Mouse (Mus musculus): ENCODE data around the gene Trpm8. TPM values are rescaled to one million over a fixed set of nuclear protein-coding genes. Genes with fewer than 3 reads are reported as not detected.

The Trpm8 gene
- polyA plus RNA-seq (2012; rRNA removed) = not detected in 2 replicates
- polyA plus RNA-seq (2014; fragmentation: Nextera tagmentation; extraction: Ambion mirVana) = not detected in 2 replicates

GRCm38 (mm10) chr1:88277098-88277817, at the start of gene Trpm8, which contains the start of gene Hjurp:
Gene Trpm8 (plus strand): TSS chr1:88277661.
Gene Hjurp (minus strand): TSS chr1:88277633.
- Histone ChIP-seq H3K27ac (peak within 1 kb of the TSS; percentile 63), H3K9ac (replicated peaks) (peak within 1 kb of the TSS; percentile 88), H3K27me3 (ENCODE audit: control insufficient read depth, insufficient read depth, low read length) (no peaks in the 10 kb centered on the region), H3K9me3 (ENCODE audit: control insufficient read depth, low read length) (no peaks in the 10 kb centered on the region), H3K4me2 (ENCODE audit: low read depth) (peak within 1 kb of the TSS; percentile 72), H3K4me3 (ENCODE audit: insufficient read depth in 1 of 2, low read depth in 2 of 2, low read length in 2 of 2) (peak within 1 kb of the TSS; percentile 65 to 73), H3K4me1 (replicated peaks; ENCODE audit: control insufficient read depth in 2 of 2, insufficient read depth in 2 of 2, low read length in 1 of 2) (peaks cover 16 to 21% of the 10 kb centered on the region in 2 experiments), H3K36me3 (replicated peaks; ENCODE audit: control insufficient read depth, insufficient read depth, low read depth) (peaks cover 35% of the 10 kb centered on the region)
- DNase-seq (ENCODE audit: low read depth in 3 of 3, low spot score in 3 of 3) = peak; percentile 98 to 100 (median 99)
- peak; percentile 90 for ATAC-seq (ENCODE audit: insufficient read depth)
- WGBS (ENCODE audit: insufficient replicate concordance) = under 1% methylated on average over 50 of the region's 50 CpGs
- no peak for TF ChIP-seq EP300 (IDR thresholded peaks at IDR 0.05; ENCODE audit: low read depth)
- no peak for TF ChIP-seq CTCF (IDR thresholded peaks at IDR 0.05; ENCODE audit: low read depth)

- no peaks in the 10 kb centered on the region for H3K4me1 ChIP-seq (replicated peaks; ENCODE audit: control insufficient read depth in 2 of 2, insufficient read depth in 2 of 2, low read length in 1 of 2)
- no peak for ATAC-seq (ENCODE audit: insufficient read depth)
- no peaks in the 10 kb centered on the region for H3K27me3 ChIP-seq (ENCODE audit: control insufficient read depth, insufficient read depth, low read length)
- peaks cover 13% of the 10 kb centered on the region for H3K9me3 ChIP-seq (ENCODE audit: control insufficient read depth, low read length)
- H3K9ac ChIP-seq (replicated peaks) = no peak overlapping the region
- WGBS (ENCODE audit: insufficient replicate concordance) = 59% methylated on average over 7 of the region's 7 CpGs
- no peak overlapping the region for H3K4me3 ChIP-seq (ENCODE audit: insufficient read depth in 1 of 2, low read depth in 2 of 2, low read length in 2 of 2)
- no peak for DNase-seq (ENCODE audit: low read depth in 3 of 3, low spot score in 3 of 3)
- no peak overlapping the region for H3K4me2 ChIP-seq (ENCODE audit: low read depth)
- no peaks in the 10 kb centered on the region for H3K36me3 ChIP-seq (replicated peaks; ENCODE audit: control insufficient read depth, insufficient read depth, low read depth)
- no peak overlapping the region for H3K27ac ChIP-seq
- TF ChIP-seq EP300 (IDR thresholded peaks at IDR 0.05; ENCODE audit: low read depth) = no peak
- no peak for TF ChIP-seq CTCF (IDR thresholded peaks at IDR 0.05; ENCODE audit: low read depth)
These were observed 49.3 kb upstream of the Trpm8 start for GRCm38 (mm10) chr1:88228121-88228520.

DNA sequence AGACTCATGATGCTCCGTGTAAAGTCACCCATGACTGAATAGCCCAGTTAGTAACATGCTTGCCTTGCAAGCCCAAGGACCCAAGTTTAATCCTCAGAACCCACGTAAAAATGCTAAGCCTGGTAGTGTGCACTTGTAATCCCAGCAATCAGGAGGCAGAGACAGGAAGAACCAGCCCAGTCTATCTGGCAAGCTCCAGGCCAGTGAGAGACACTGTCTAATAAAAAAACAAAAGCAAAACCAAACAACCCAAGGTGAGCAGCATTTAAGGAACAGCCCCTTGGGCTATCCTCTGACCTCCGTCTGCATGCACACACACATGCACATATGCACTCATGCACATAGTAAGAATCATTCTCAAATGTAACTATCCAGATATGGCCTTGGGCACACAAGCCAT, 47.9 kb upstream of the Trpm8 start:
- DNase-seq (ENCODE audit: low read depth in 3 of 3, low spot score in 3 of 3) (no peak), ATAC-seq (ENCODE audit: insufficient read depth) (no peak)
- Histone ChIP-seq H3K4me2 (ENCODE audit: low read depth) (no peak overlapping the region), H3K27ac (no peak overlapping the region), H3K36me3 (replicated peaks; ENCODE audit: control insufficient read depth, insufficient read depth, low read depth) (no peaks in the 10 kb centered on the region), H3K9me3 (ENCODE audit: control insufficient read depth, low read length) (peaks cover 16% of the 10 kb centered on the region), H3K4me3 (ENCODE audit: insufficient read depth in 1 of 2, low read depth in 2 of 2, low read length in 2 of 2) (no peak overlapping the region), H3K4me1 (replicated peaks; ENCODE audit: control insufficient read depth in 2 of 2, insufficient read depth in 2 of 2, low read length in 1 of 2) (no peaks in the 10 kb centered on the region), H3K27me3 (ENCODE audit: control insufficient read depth, insufficient read depth, low read length) (no peaks in the 10 kb centered on the region), H3K9ac (replicated peaks) (no peak overlapping the region)
- WGBS (ENCODE audit: insufficient replicate concordance) = 50% methylated on average over 3 of the region's 3 CpGs
- TF ChIP-seq EP300 (IDR thresholded peaks at IDR 0.05; ENCODE audit: low read depth) (no peak), CTCF (IDR thresholded peaks at IDR 0.05; ENCODE audit: low read depth) (no peak)

DNA sequence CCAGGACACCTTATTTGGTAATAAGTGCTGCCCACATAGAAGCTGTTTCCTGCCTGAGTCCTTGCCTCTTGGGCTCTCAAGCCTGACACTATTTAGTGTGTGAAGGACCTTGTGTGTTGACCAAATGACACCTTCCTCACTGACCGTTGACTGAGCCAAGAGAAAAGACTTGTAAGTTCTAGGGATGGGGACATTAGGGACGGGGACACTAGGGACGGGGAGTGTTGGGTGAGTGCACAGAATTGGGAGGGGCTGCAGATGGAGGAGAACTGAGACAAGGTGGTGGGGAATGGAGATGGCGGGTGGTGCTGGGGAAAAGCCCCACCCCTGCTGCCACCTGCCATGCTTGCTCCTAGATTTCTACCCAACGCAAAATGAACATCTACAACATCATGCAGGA, 47.5 kb upstream of the Trpm8 start:
- no peak overlapping the region for H3K4me3 ChIP-seq (ENCODE audit: insufficient read depth in 1 of 2, low read depth in 2 of 2, low read length in 2 of 2)
- DNase-seq (ENCODE audit: low read depth in 3 of 3, low spot score in 3 of 3) (no peak), ATAC-seq (ENCODE audit: insufficient read depth) (no peak)
- TF ChIP-seq EP300 (IDR thresholded peaks at IDR 0.05; ENCODE audit: low read depth) (no peak), CTCF (IDR thresholded peaks at IDR 0.05; ENCODE audit: low read depth) (no peak)
- no peak overlapping the region for H3K9ac ChIP-seq (replicated peaks)
- H3K4me1 ChIP-seq (replicated peaks; ENCODE audit: control insufficient read depth in 2 of 2, insufficient read depth in 2 of 2, low read length in 1 of 2) = no peaks in the 10 kb centered on the region
- H3K27me3 ChIP-seq (ENCODE audit: control insufficient read depth, insufficient read depth, low read length) = no peaks in the 10 kb centered on the region
- WGBS (ENCODE audit: insufficient replicate concordance) = 54% methylated on average over 5 of the region's 5 CpGs
- H3K27ac ChIP-seq = no peak overlapping the region
- no peaks in the 10 kb centered on the region for H3K36me3 ChIP-seq (replicated peaks; ENCODE audit: control insufficient read depth, insufficient read depth, low read depth)
- H3K4me2 ChIP-seq (ENCODE audit: low read depth) = no peak overlapping the region
- H3K9me3 ChIP-seq (ENCODE audit: control insufficient read depth, low read length) = peaks cover 18% of the 10 kb centered on the region

- WGBS (ENCODE audit: insufficient replicate concordance) = 62% methylated on average over 7 of the region's 7 CpGs
- Histone ChIP-seq H3K27me3 (ENCODE audit: control insufficient read depth, insufficient read depth, low read length) (no peaks in the 10 kb centered on the region), H3K4me3 (ENCODE audit: insufficient read depth in 1 of 2, low read depth in 2 of 2, low read length in 2 of 2) (no peak overlapping the region), H3K4me1 (replicated peaks; ENCODE audit: control insufficient read depth in 2 of 2, insufficient read depth in 2 of 2, low read length in 1 of 2) (no peaks in the 10 kb centered on the region), H3K36me3 (replicated peaks; ENCODE audit: control insufficient read depth, insufficient read depth, low read depth) (no peaks in the 10 kb centered on the region), H3K9me3 (ENCODE audit: control insufficient read depth, low read length) (peaks cover 22% of the 10 kb centered on the region), H3K27ac (no peak overlapping the region), H3K9ac (replicated peaks) (no peak overlapping the region), H3K4me2 (ENCODE audit: low read depth) (no peak overlapping the region)
- no peak for DNase-seq (ENCODE audit: low read depth in 3 of 3, low spot score in 3 of 3)
- TF ChIP-seq CTCF (IDR thresholded peaks at IDR 0.05; ENCODE audit: low read depth) (no peak), EP300 (IDR thresholded peaks at IDR 0.05; ENCODE audit: low read depth) (no peak)
- no peak for ATAC-seq (ENCODE audit: insufficient read depth)
These were observed 47.0 kb upstream of the Trpm8 start for GRCm38 (mm10) chr1:88230421-88230820.
